Mouse (Mus musculus): Measurements from ENCODE around the gene Limd1. TPM values are rescaled to one million over a fixed set of nuclear protein-coding genes. Genes with fewer than 3 reads are reported as not detected.

The Limd1 gene
- polyA plus RNA-seq, 1 experiment from 2014 or later, result 55.9 TPM

DNA sequence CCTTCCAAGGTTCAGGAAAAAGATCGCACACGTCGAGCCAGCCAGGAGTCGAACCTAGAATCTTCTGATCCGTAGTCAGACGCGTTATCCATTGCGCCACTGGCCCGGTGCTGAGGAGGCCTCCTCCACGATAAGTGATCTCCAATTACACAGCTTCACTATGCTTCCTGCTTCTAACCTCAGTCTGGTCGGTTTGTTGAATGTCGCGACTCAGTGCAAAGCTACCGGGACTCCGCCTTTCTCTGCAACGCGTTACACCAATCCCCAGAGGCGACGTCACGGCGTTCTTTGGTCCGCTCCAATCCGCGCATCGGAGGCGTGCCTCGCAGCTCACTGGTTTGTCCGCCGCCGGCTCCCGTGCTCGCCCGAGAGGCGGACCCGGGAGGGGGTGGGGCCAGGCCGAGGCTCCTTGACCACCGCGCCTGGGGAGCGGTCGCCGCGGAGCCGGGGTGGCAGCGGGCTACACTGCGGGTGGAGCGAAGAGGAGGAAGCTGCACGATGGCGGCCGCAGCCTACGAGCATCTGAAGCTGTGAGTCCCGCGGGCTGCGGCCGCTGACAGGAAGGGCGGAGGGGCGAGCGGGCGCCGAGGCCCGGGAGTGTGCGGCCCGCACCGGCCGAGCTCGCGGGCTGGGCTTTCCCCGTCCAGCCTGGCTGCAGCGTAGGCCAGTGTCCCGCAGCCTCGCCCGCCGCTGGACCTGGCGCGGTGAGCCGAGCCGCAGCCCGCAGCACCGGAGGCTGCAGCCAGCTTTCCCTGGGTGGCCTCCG is 51.1 kb downstream of the Limd1 start, which contains the start of gene Sacm1l:
Gene Sacm1l, plus strand, starts transcription at position 368 of the 766 bp plus-strand sequence.
- peak within 1 kb of the TSS; percentile 71 for H3K4me2 ChIP-seq (replicated peaks; ENCODE audit: low read depth, low read length)
- peaks cover 19% of the 10 kb centered on the region for H3K4me1 ChIP-seq (ENCODE audit: control insufficient read depth, insufficient read depth, low read length)
- no peaks in the 10 kb centered on the region for H3K36me3 ChIP-seq (ENCODE audit: control insufficient read depth, insufficient read depth, low read length)
- H3K27ac ChIP-seq (ENCODE audit: low read depth, low read length), result peak within 1 kb of the TSS; percentile 95
- H3K9ac ChIP-seq (ENCODE audit: low read depth, low read length), result peak within 1 kb of the TSS; percentile 95
- H3K4me3 ChIP-seq (ENCODE audit: low read length), result peak within 1 kb of the TSS; percentile 96
- ATAC-seq (ENCODE audit: low FRiP score, low TSS enrichment), result peak; percentile 99
- WGBS, result under 1% methylated on average over 70 of the region's 79 CpGs
- H3K9me3 ChIP-seq (ENCODE audit: control insufficient read depth, low read length), result no peaks in the 10 kb centered on the region
- H3K27me3 ChIP-seq (ENCODE audit: control insufficient read depth, insufficient read depth, low read length), result no peaks in the 10 kb centered on the region

GRCm38 (mm10) chr9:123530158-123530475 is 51.6 kb downstream of the Limd1 start:
- peak overlapping the region; percentile 95 for H3K27ac ChIP-seq (ENCODE audit: low read depth, low read length)
- H3K4me2 ChIP-seq (replicated peaks; ENCODE audit: low read depth, low read length), result peak overlapping the region; percentile 71
- H3K9ac ChIP-seq (ENCODE audit: low read depth, low read length), result peak overlapping the region; percentile 95
- H3K27me3 ChIP-seq (ENCODE audit: control insufficient read depth, insufficient read depth, low read length), result no peaks in the 10 kb centered on the region
- WGBS, result under 1% methylated on average over 13 of the region's 13 CpGs
- no peaks in the 10 kb centered on the region for H3K9me3 ChIP-seq (ENCODE audit: control insufficient read depth, low read length)
- peaks cover 19% of the 10 kb centered on the region for H3K4me1 ChIP-seq (ENCODE audit: control insufficient read depth, insufficient read depth, low read length)
- peak overlapping the region; percentile 96 for H3K4me3 ChIP-seq (ENCODE audit: low read length)
- ATAC-seq (ENCODE audit: low FRiP score, low TSS enrichment), result no peak; the same call in 1 of the 2 replicates
- no peaks in the 10 kb centered on the region for H3K36me3 ChIP-seq (ENCODE audit: control insufficient read depth, insufficient read depth, low read length)

DNA sequence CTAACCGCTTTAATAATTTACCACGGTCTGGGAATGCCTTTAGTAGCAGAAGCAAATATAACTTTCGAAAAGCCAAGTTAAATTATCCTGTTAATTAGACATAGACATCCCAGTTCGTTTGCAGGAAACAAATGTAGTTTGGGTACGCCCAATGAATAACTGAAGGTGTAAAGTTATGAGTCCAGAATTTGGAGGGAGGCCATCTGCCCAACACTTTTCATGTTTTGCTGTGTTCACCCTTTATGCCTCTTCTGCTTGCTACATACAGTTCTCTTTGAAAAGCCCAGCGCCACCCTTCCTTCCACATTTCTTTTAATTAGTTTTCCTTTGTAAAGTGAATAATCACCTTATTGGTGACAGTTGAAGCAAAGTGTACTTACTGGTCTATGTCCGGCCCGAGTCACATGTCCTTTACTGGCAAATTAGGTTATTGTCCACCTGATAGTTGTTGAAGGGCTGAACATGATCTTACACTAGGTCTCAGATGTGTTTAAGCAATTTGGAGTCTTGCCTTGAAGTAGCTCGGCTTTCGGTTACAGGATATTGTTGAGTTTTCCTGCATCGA is 52.1 kb downstream of the Limd1 start:
- peak overlapping the region; percentile 95 for H3K27ac ChIP-seq (ENCODE audit: low read depth, low read length)
- 27% methylated on average over 11 of the region's 11 CpGs for WGBS
- H3K9me3 ChIP-seq (ENCODE audit: control insufficient read depth, low read length), result no peaks in the 10 kb centered on the region
- no peaks in the 10 kb centered on the region for H3K27me3 ChIP-seq (ENCODE audit: control insufficient read depth, insufficient read depth, low read length)
- peak overlapping the region; percentile 96 for H3K4me3 ChIP-seq (ENCODE audit: low read length)
- no peak for ATAC-seq (ENCODE audit: low FRiP score, low TSS enrichment)
- peaks cover 19% of the 10 kb centered on the region for H3K4me1 ChIP-seq (ENCODE audit: control insufficient read depth, insufficient read depth, low read length)
- H3K9ac ChIP-seq (ENCODE audit: low read depth, low read length), result peak overlapping the region; percentile 95; the same call in 1 of the 2 replicates
- peak overlapping the region; percentile 71 for H3K4me2 ChIP-seq (replicated peaks; ENCODE audit: low read depth, low read length)
- H3K36me3 ChIP-seq (ENCODE audit: control insufficient read depth, insufficient read depth, low read length), result no peaks in the 10 kb centered on the region

- no peak for ATAC-seq (ENCODE audit: low FRiP score, low TSS enrichment)
- peaks cover 19% of the 10 kb centered on the region for H3K4me1 ChIP-seq (ENCODE audit: control insufficient read depth, insufficient read depth, low read length)
- H3K36me3 ChIP-seq (ENCODE audit: control insufficient read depth, insufficient read depth, low read length), result 0 out of 2 replicates have a peak, but pooled peaks cover 2% of the 10 kb centered on the region
- H3K9ac ChIP-seq (ENCODE audit: low read depth, low read length), result no peak overlapping the region
- peak overlapping the region; percentile 96; the same call in 1 of the 2 replicates for H3K4me3 ChIP-seq (ENCODE audit: low read length)
- H3K27ac ChIP-seq (ENCODE audit: low read depth, low read length), result no peak overlapping the region
- no peaks in the 10 kb centered on the region for H3K9me3 ChIP-seq (ENCODE audit: control insufficient read depth, low read length)
- no peaks in the 10 kb centered on the region for H3K27me3 ChIP-seq (ENCODE audit: control insufficient read depth, insufficient read depth, low read length)
- peak overlapping the region; percentile 71 for H3K4me2 ChIP-seq (replicated peaks; ENCODE audit: low read depth, low read length)
Observed at GRCm38 (mm10) chr9:123531234-123531633, 52.7 kb downstream of the Limd1 start.

- Histone ChIP-seq H3K4me2 (replicated peaks; ENCODE audit: low read depth, low read length) (no peak overlapping the region), H3K9me3 (ENCODE audit: control insufficient read depth, low read length) (no peaks in the 10 kb centered on the region), H3K27me3 (ENCODE audit: control insufficient read depth, insufficient read depth, low read length) (no peaks in the 10 kb centered on the region), H3K36me3 (ENCODE audit: control insufficient read depth, insufficient read depth, low read length) (0 out of 2 replicates have a peak, but pooled peaks cover 2% of the 10 kb centered on the region), H3K4me1 (ENCODE audit: control insufficient read depth, insufficient read depth, low read length) (peaks cover 11% of the 10 kb centered on the region), H3K27ac (ENCODE audit: low read depth, low read length) (no peak overlapping the region), H3K9ac (ENCODE audit: low read depth, low read length) (no peak overlapping the region), H3K4me3 (ENCODE audit: low read length) (no peak overlapping the region)
- ATAC-seq (ENCODE audit: low FRiP score, low TSS enrichment), result no peak
- WGBS, result 99% methylated on average over 2 of the region's 2 CpGs
Observed at GRCm38 (mm10) chr9:123536613-123537012, 58.1 kb downstream of the Limd1 start.

DNA sequence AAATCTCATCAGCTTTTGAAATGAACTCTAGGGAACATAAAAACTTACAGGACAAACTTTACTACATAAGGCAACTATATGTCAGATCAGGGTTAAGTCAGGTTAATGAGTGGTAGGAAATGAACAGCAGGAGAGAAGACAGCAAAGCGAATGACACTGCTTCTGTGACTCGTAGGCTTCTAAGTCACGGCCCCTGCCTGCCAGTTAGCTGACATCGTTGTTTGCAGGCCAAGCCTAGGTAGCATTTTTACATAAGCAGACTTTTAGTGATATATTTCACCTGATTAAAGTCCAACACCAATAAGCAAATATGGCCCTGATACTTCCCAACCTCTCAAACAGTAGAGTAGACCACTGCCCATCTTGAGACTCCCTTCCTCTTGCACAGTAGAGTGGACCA is 59.7 kb downstream of the Limd1 start:
- Histone ChIP-seq H3K9ac (ENCODE audit: low read depth, low read length) (no peak overlapping the region), H3K4me3 (ENCODE audit: low read length) (no peak overlapping the region), H3K4me2 (replicated peaks; ENCODE audit: low read depth, low read length) (no peak overlapping the region), H3K27ac (ENCODE audit: low read depth, low read length) (no peak overlapping the region), H3K4me1 (ENCODE audit: control insufficient read depth, insufficient read depth, low read length) (peaks cover 6% of the 10 kb centered on the region), H3K27me3 (ENCODE audit: control insufficient read depth, insufficient read depth, low read length) (no peaks in the 10 kb centered on the region), H3K36me3 (ENCODE audit: control insufficient read depth, insufficient read depth, low read length) (0 out of 2 replicates have a peak, but pooled peaks cover 2% of the 10 kb centered on the region), H3K9me3 (ENCODE audit: control insufficient read depth, low read length) (no peaks in the 10 kb centered on the region)
- no peak for ATAC-seq (ENCODE audit: low FRiP score, low TSS enrichment)
- 34% methylated on average over 4 of the region's 4 CpGs for WGBS

GRCm38 (mm10) chr9:123539093-123539492 is 60.6 kb downstream of the Limd1 start:
- H3K27me3 ChIP-seq (ENCODE audit: control insufficient read depth, insufficient read depth, low read length), result no peaks in the 10 kb centered on the region
- H3K36me3 ChIP-seq (ENCODE audit: control insufficient read depth, insufficient read depth, low read length), result peaks cover 8% of the 10 kb centered on the region; the same call in 1 of the 2 replicates
- H3K27ac ChIP-seq (ENCODE audit: low read depth, low read length), result no peak overlapping the region
- H3K9me3 ChIP-seq (ENCODE audit: control insufficient read depth, low read length), result no peaks in the 10 kb centered on the region
- peaks cover 5% of the 10 kb centered on the region; the same call in 1 of the 2 replicates for H3K4me1 ChIP-seq (ENCODE audit: control insufficient read depth, insufficient read depth, low read length)
- 59% methylated on average over 1 of the region's 1 CpGs for WGBS
- 0 out of 2 replicates have a peak, but pooled peaks have one; percentile 22 for ATAC-seq (ENCODE audit: low FRiP score, low TSS enrichment)
- H3K4me3 ChIP-seq (ENCODE audit: low read length), result no peak overlapping the region
- H3K9ac ChIP-seq (ENCODE audit: low read depth, low read length), result no peak overlapping the region
- no peak overlapping the region for H3K4me2 ChIP-seq (replicated peaks; ENCODE audit: low read depth, low read length)

DNA sequence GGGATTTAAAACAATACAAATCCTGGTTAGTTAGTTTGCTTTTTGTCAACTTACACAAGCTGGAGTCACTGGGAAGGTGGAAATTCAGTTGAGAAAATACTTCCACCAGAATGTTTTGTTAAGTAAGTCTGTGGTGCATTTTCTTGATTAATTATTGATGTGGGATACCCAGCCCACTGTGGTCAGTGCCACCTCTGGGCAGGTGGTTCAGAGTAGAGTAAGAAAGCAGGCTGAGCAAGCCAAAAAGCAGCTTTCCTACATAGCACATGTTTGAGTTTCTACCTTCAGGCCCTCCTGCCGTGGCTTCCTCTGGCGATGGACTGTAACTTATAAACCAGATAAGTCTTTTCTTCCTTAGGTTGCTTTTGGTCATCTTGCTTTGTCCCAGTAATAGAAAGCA is 61.3 kb downstream of the Limd1 start:
- H3K9me3 ChIP-seq (ENCODE audit: control insufficient read depth, low read length), result no peaks in the 10 kb centered on the region
- no peak overlapping the region for H3K27ac ChIP-seq (ENCODE audit: low read depth, low read length)
- ATAC-seq (ENCODE audit: low FRiP score, low TSS enrichment), result no peak
- no peak overlapping the region for H3K4me3 ChIP-seq (ENCODE audit: low read length)
- H3K27me3 ChIP-seq (ENCODE audit: control insufficient read depth, insufficient read depth, low read length), result no peaks in the 10 kb centered on the region
- H3K4me2 ChIP-seq (replicated peaks; ENCODE audit: low read depth, low read length), result no peak overlapping the region
- no peak overlapping the region for H3K9ac ChIP-seq (ENCODE audit: low read depth, low read length)
- 55% methylated on average over 2 of the region's 2 CpGs for WGBS
- H3K4me1 ChIP-seq (ENCODE audit: control insufficient read depth, insufficient read depth, low read length), result peaks cover 5% of the 10 kb centered on the region; the same call in 1 of the 2 replicates
- peaks cover 8% of the 10 kb centered on the region; the same call in 1 of the 2 replicates for H3K36me3 ChIP-seq (ENCODE audit: control insufficient read depth, insufficient read depth, low read length)

DNA sequence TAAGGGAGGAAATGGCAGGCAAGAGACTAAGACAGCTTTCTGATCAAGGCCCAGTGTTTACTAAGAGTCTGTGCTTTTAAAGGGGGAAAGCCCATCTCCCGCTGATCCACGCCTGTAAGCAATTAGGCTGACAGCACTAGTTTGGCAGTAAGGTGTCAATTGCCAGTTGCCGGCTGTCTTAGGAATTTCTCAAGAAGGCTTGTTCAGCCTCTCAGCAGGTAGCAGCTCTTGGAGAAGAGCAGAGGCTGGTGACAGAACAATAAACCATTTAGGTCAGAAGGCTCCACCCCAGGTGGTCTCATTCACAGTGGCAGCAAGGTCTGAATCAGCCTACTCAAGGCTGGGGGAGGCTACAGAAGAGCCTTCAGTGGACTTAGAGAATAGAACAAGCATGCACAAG is 76.1 kb downstream of the Limd1 start:
- Histone ChIP-seq H3K4me2 (replicated peaks; ENCODE audit: low read depth, low read length) (no peak overlapping the region), H3K9ac (ENCODE audit: low read depth, low read length) (no peak overlapping the region), H3K4me1 (ENCODE audit: control insufficient read depth, insufficient read depth, low read length) (no peaks in the 10 kb centered on the region), H3K27ac (ENCODE audit: low read depth, low read length) (no peak overlapping the region), H3K36me3 (ENCODE audit: control insufficient read depth, insufficient read depth, low read length) (peaks cover 62% of the 10 kb centered on the region), H3K9me3 (ENCODE audit: control insufficient read depth, low read length) (no peaks in the 10 kb centered on the region), H3K4me3 (ENCODE audit: low read length) (no peak overlapping the region), H3K27me3 (ENCODE audit: control insufficient read depth, insufficient read depth, low read length) (no peaks in the 10 kb centered on the region)
- WGBS, result 27% methylated on average over 3 of the region's 3 CpGs
- ATAC-seq (ENCODE audit: low FRiP score, low TSS enrichment), result no peak
